In the genomic region with DNA sequence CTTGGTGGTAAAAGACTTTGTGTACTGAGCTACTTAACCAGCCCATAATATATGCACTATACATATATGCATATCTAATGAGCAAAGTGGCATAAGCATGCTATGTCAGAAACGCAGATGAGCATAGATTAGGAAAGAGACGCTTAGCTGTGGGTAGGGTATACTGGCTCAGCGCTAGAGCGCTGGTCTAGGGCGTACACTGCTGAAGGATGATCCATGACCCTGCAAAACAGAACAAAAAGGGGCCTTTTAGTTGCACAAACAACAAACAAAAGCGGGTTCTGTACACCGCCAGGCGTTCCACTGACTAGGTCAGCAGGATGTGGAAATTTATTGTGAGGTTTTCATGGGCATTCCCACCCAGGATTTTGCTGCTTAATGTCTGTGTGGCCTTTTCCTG, we compare ENCODE assay signal across 10 mouse cellular contexts. TPM values are rescaled to one million over a fixed set of nuclear protein-coding genes. Genes with fewer than 3 reads are reported as not detected.
DNase-seq lines count a peak whose midpoint lies in the region; ATAC-seq and TF ChIP-seq lines count a peak whose summit lies in the region.
"Had no signal": no experiment of that assay in that cellular context is flagged by ENCODE, and none has a peak within 500 bp of the region (broad histone marks: within the 10 kb centered on the region; RNA-seq: fewer than 3 reads in every experiment).

No protein-coding gene starts in this region.

- no peak overlapping the region for H3K4me2 ChIP-seq in liver, postnatal 0 days (ENCODE audit: low read depth, low read length)
- H3K4me2 ChIP-seq in forebrain, embryonic 13.5 days: no peak overlapping the region
- no peak overlapping the region for H3K4me2 ChIP-seq in limb, embryonic 14.5 days (replicated peaks; ENCODE audit: low read depth, low read length, severe bottlenecking)
- H3K4me2 ChIP-seq: liver, embryonic 13.5 days had no signal

- H3K9ac ChIP-seq in liver, postnatal 0 days (replicated peaks): no peak overlapping the region
- H3K9ac ChIP-seq in forebrain, embryonic 13.5 days: no peak overlapping the region
- H3K9ac ChIP-seq in limb, embryonic 14.5 days (ENCODE audit: low read depth, low read length, severe bottlenecking): no peak overlapping the region
- H3K9ac ChIP-seq: liver, embryonic 13.5 days had no signal

- 0 out of 2 replicates have a peak, but pooled peaks have one; percentile 18 for ATAC-seq in frontal cortex, adult (ENCODE audit: low TSS enrichment)
- no peak for ATAC-seq in liver, postnatal 0 days
- ATAC-seq in forebrain, embryonic 13.5 days: peak; percentile 54; the same call in 1 of the 2 replicates
- ATAC-seq in limb, embryonic 14.5 days (ENCODE audit: low FRiP score, low read depth): no peak
- ATAC-seq in monocyte, adult 5-6 weeks (replicated peaks; ENCODE audit: insufficient number of reproducible peaks, low FRiP score, low TSS enrichment, poor library complexity, severe bottlenecking): no peak

- TF ChIP-seq EP300 in liver, postnatal 0 days (IDR thresholded peaks at IDR 0.05; ENCODE audit: low read depth): no peak

- H3K36me3 ChIP-seq in liver, postnatal 0 days (replicated peaks; ENCODE audit: insufficient read depth, low read length): no peaks in the 10 kb centered on the region
- H3K36me3 ChIP-seq in forebrain, embryonic 13.5 days (ENCODE audit: poor library complexity, severe bottlenecking): no peaks in the 10 kb centered on the region
- no peaks in the 10 kb centered on the region for H3K36me3 ChIP-seq in limb, embryonic 14.5 days (ENCODE audit: control insufficient read depth, insufficient read depth, low read length)
- H3K36me3 ChIP-seq: liver, embryonic 13.5 days had no signal

- no peak overlapping the region for H3K4me3 ChIP-seq in liver, postnatal 0 days (ENCODE audit: low read depth, low read length)
- H3K4me3 ChIP-seq in forebrain, embryonic 13.5 days: no peak overlapping the region
- no peak overlapping the region for H3K4me3 ChIP-seq in limb, embryonic 14.5 days (replicated peaks; ENCODE audit: low read length)
- H3K4me3 ChIP-seq: liver, embryonic 13.5 days had no signal

- no peak for TF ChIP-seq POLR2A in limb, embryonic 14.5 days (IDR thresholded peaks at IDR 0.05; ENCODE audit: borderline replicate concordance, extremely low read depth, insufficient read depth, insufficient read length)

- no peak for DNase-seq in frontal cortex, postnatal 10 days (ENCODE audit: low spot score in 2 of 2)
- no peak for DNase-seq in liver, postnatal 0 days
- DNase-seq in liver: no peak
- DNase-seq in limb, embryonic 14.5 days (ENCODE audit: low spot score): no peak
- DNase-seq in adrenal gland, postnatal 36 days: no peak
- DNase-seq: cerebellum, adult 18-20 months; liver, embryonic 13.5 days had no signal

- TF ChIP-seq CTCF in liver, postnatal 0 days (IDR thresholded peaks at IDR 0.05; ENCODE audit: low read depth): no peak

- no peaks in the 10 kb centered on the region for H3K9me3 ChIP-seq in liver, postnatal 0 days (ENCODE audit: low read length)
- no peaks in the 10 kb centered on the region for H3K9me3 ChIP-seq in forebrain, embryonic 13.5 days (replicated peaks)
- no peaks in the 10 kb centered on the region for H3K9me3 ChIP-seq in limb, embryonic 14.5 days (ENCODE audit: control insufficient read depth, low read length)
- H3K9me3 ChIP-seq: liver, embryonic 13.5 days had no signal

- WGBS in liver, postnatal 0 days (ENCODE audit: insufficient replicate concordance): 52% methylated on average over 8 of the region's 8 CpGs
- 34% methylated on average over 8 of the region's 8 CpGs for WGBS in forebrain, embryonic 13.5 days
- WGBS in limb, embryonic 14.5 days: 58% methylated on average over 8 of the region's 8 CpGs

- H3K4me1 ChIP-seq in liver, postnatal 0 days (ENCODE audit: insufficient read depth): peaks cover 33% of the 10 kb centered on the region
- peaks cover 46% of the 10 kb centered on the region for H3K4me1 ChIP-seq in forebrain, embryonic 13.5 days
- peaks cover 37% of the 10 kb centered on the region for H3K4me1 ChIP-seq in limb, embryonic 14.5 days (ENCODE audit: control insufficient read depth, insufficient read depth, low read length)

- no peaks in the 10 kb centered on the region for H3K27me3 ChIP-seq in liver, postnatal 0 days (ENCODE audit: insufficient read depth, low read length)
- H3K27me3 ChIP-seq in forebrain, embryonic 13.5 days: no peaks in the 10 kb centered on the region
- no peaks in the 10 kb centered on the region for H3K27me3 ChIP-seq in limb, embryonic 14.5 days (ENCODE audit: control insufficient read depth, insufficient read depth, low read length)
- H3K27me3 ChIP-seq: liver, embryonic 13.5 days had no signal

- H3K27ac ChIP-seq in liver, postnatal 0 days (ENCODE audit: low read depth): peak overlapping the region; percentile 66; the same call in 1 of the 2 replicates
- H3K27ac ChIP-seq in forebrain, embryonic 13.5 days: no peak overlapping the region
- H3K27ac ChIP-seq in limb, embryonic 14.5 days (replicated peaks; ENCODE audit: low read depth, low read length): peak overlapping the region; percentile 83
- H3K27ac ChIP-seq: liver, embryonic 13.5 days had no signal

RNA-seq across cellular contexts. Expression of a gene that starts 8.9 kb away (rescaled TPM):
- 5.0 and 6.2 TPM in 2 replicates for polyA plus RNA-seq in liver, postnatal 0 days (2015; fragmentation: Nextera tagmentation; extraction: Ambion mirVana)
- polyA plus RNA-seq in forebrain, embryonic 13.5 days (2015; fragmentation: Nextera tagmentation; extraction: Ambion mirVana): 8.1 and 8.3 TPM in 2 replicates
- polyA plus RNA-seq in limb, embryonic 14.5 days (2012; rRNA removed): 44.5 and 58.6 TPM in 2 replicates
- 10.0 and 10.1 TPM in 2 replicates for polyA plus RNA-seq in limb, embryonic 14.5 days (2014; fragmentation: Nextera tagmentation; extraction: Ambion mirVana)
- 41.2 to 53.3 TPM (median 48.5 TPM) in 3 replicates for total RNA-seq in monocyte, adult 5-6 weeks (2017)
- 100 to 1,000 TPM in 1 of 2 experiments, 10 to 100 TPM in 1; 89.7 to 114 TPM for total RNA-seq in adrenal gland, postnatal 36 days (2021)

Comparison
In these comparisons a context has a peak if more than half of its experiments do, and no peak if none do; other contexts are left out.
1. ATAC-seq: peak in frontal cortex, adult (single experiment) and forebrain, embryonic 13.5 days (single experiment); none in liver, postnatal 0 days (single experiment), limb, embryonic 14.5 days (single experiment) and monocyte, adult 5-6 weeks (single experiment).